Mouse (Mus musculus): Measurements from ENCODE around the gene Dstn.

DNA sequence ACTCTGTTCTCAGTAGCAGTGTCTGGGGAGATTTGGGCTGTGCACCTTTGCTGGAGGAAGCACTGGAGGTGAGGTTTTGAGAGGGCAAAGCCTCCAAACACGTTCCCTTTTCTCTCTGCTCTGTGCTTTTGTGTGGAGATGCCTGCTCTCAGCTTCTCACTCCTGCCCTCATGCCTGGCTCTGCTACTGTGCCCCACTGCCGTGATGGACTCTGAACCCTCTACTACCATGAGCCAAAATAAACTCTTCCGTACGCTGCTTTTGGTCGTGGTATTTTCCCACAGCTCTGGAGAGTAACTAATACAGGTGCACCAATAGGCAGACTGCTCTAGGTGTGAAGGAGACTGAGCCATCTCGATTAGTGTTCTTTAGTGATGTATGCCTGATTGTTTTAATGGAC, 35.8 kb upstream of the Dstn start:
- TF ChIP-seq CTCF (IDR thresholded peaks at IDR 0.05; ENCODE audit: low read depth) (no peak), EP300 (IDR thresholded peaks at IDR 0.05; ENCODE audit: low read depth) (no peak)
